Mouse (Mus musculus) stomach, embryonic 16.5 days (tissue): ENCODE results near the gene Wapl. TPM values are rescaled to one million over a fixed set of nuclear protein-coding genes. Genes with fewer than 3 reads are reported as not detected.
A peak's percentile ranks its signal among the peaks of the same experiment; 100 is the strongest.

ENCODE experiments used
- ATAC-seq: fragments of 200-750 bp; cut with Nextera tagmentation; 2 replicates; pipeline ENCODE4 v1.8.0; 2017; ENCODE audit warnings: moderate number of reproducible peaks, moderate TSS enrichment; ENCODE audit not compliant: insufficient read depth, low FRiP score
- H3K27ac ChIP-seq: fragments of 300-500 bp; sonication (generic); 2 replicates; pipeline ENCODE4 v1.5.1; 2014; ENCODE audit warnings: low read length
- H3K27me3 ChIP-seq: fragments of 300-500 bp; sonication (generic); 2 replicates; pipeline ENCODE4 v1.6.1; 2014; ENCODE audit warnings: low read length, control low read depth, mixed read lengths; ENCODE audit not compliant: control insufficient read depth, insufficient read depth
- H3K36me3 ChIP-seq: fragments of 300-500 bp; sonication (generic); 2 replicates; pipeline ENCODE4 v1.6.1; 2014; ENCODE audit warnings: low read length; ENCODE audit not compliant: control insufficient read depth, insufficient read depth
- H3K4me1 ChIP-seq: fragments of 300-500 bp; sonication (generic); 2 replicates; pipeline ENCODE4 v1.6.1; 2014; ENCODE audit warnings: low read length, control low read depth, mixed read lengths; ENCODE audit not compliant: control insufficient read depth, insufficient read depth
- H3K4me2 ChIP-seq: fragments of 300-500 bp; sonication (generic); 2 replicates; pipeline ENCODE4 v1.6.1; 2014; ENCODE audit warnings: low read depth, low read length, mixed read lengths
- H3K4me3 ChIP-seq: fragments of 300-500 bp; sonication (generic); replicated peaks from 2 replicates; pipeline ENCODE4 v1.5.1; 2014; ENCODE audit warnings: mild to moderate bottlenecking, low read length
- H3K9ac ChIP-seq: fragments of 300-500 bp; sonication (generic); 2 replicates; pipeline ENCODE4 v1.6.1; 2014; ENCODE audit warnings: low read length
- H3K9me3 ChIP-seq: fragments of 300-500 bp; sonication (generic); replicated peaks from 2 replicates; pipeline ENCODE4 v1.6.1; 2016; ENCODE audit warnings: low read length, control low read depth; ENCODE audit not compliant: control insufficient read depth
- WGBS: fragments of 180-500 bp; shearing (Covaris S2); extraction: QIAGEN DNeasy Blood & Tissue Kit; methylation state at CpG from one replicate; pipeline ENCODE4 v1.1.7; 2014; 5-methylcytosine and 5-hydroxymethylcytosine counted together
- polyA plus RNA-seq: library from polyadenylated mRNA; unstranded; fragments of >200 nt; fragmentation: Nextera tagmentation; extraction: Ambion mirVana; gene quantifications from 2 replicates; pipeline ENCODE4 v1.2.1, GENCODE M21; 2015

Wapl gene
- polyA plus RNA-seq, 1 experiment from 2014 or later, result 22.5 TPM

GRCm38 (mm10) chr14:34674932-34675331 lies 1.2 kb downstream of the Wapl start:
- Histone ChIP-seq H3K36me3 (no peaks in the 10 kb centered on the region), H3K4me2 (peak overlapping the region; percentile 85), H3K9ac (peak overlapping the region; percentile 94), H3K27ac (peak overlapping the region; percentile 86), H3K27me3 (no peaks in the 10 kb centered on the region), H3K4me3 (peak overlapping the region; percentile 85), H3K4me1 (peaks cover 8% of the 10 kb centered on the region; the same call in 1 of the 2 replicates), H3K9me3 (no peaks in the 10 kb centered on the region)
- ATAC-seq, result no peak
- WGBS, result 17% methylated on average over 9 of the region's 9 CpGs

- Histone ChIP-seq H3K4me3 (peak overlapping the region; percentile 25), H3K27me3 (no peaks in the 10 kb centered on the region), H3K4me1 (peaks cover 8% of the 10 kb centered on the region; the same call in 1 of the 2 replicates), H3K9me3 (no peaks in the 10 kb centered on the region), H3K27ac (no peak overlapping the region), H3K9ac (no peak overlapping the region), H3K36me3 (no peaks in the 10 kb centered on the region), H3K4me2 (peak overlapping the region; percentile 44)
- no peak for ATAC-seq
- WGBS, result 44% methylated on average over 5 of the region's 5 CpGs
These were observed 1.7 kb downstream of the Wapl start for GRCm38 (mm10) chr14:34675347-34675865.

- no peak overlapping the region for H3K9ac ChIP-seq
- no peak overlapping the region for H3K4me3 ChIP-seq
- 86% methylated on average over 2 of the region's 2 CpGs for WGBS
- H3K4me1 ChIP-seq, result peaks cover 3% of the 10 kb centered on the region; the same call in 1 of the 2 replicates
- no peaks in the 10 kb centered on the region for H3K9me3 ChIP-seq
- H3K36me3 ChIP-seq, result no peaks in the 10 kb centered on the region
- no peaks in the 10 kb centered on the region for H3K27me3 ChIP-seq
- H3K27ac ChIP-seq, result no peak overlapping the region
- no peak for ATAC-seq
- H3K4me2 ChIP-seq, result no peak overlapping the region
These were observed 7.1 kb downstream of the Wapl start for GRCm38 (mm10) chr14:34680815-34681214.

- H3K27me3 ChIP-seq, result no peaks in the 10 kb centered on the region
- no peak overlapping the region for H3K27ac ChIP-seq
- H3K4me2 ChIP-seq, result no peak overlapping the region
- H3K9ac ChIP-seq, result no peak overlapping the region
- H3K4me3 ChIP-seq, result no peak overlapping the region
- no peaks in the 10 kb centered on the region for H3K9me3 ChIP-seq
- ATAC-seq, result no peak
- peaks cover 3% of the 10 kb centered on the region; the same call in 1 of the 2 replicates for H3K36me3 ChIP-seq
- peaks cover 3% of the 10 kb centered on the region; the same call in 1 of the 2 replicates for H3K4me1 ChIP-seq
These were observed 11.3 kb downstream of the Wapl start for GRCm38 (mm10) chr14:34684989-34685388.

- Histone ChIP-seq H3K27ac (no peak overlapping the region), H3K9ac (no peak overlapping the region), H3K4me3 (no peak overlapping the region), H3K4me1 (no peaks in the 10 kb centered on the region), H3K9me3 (no peaks in the 10 kb centered on the region), H3K4me2 (no peak overlapping the region), H3K36me3 (peaks cover 7% of the 10 kb centered on the region; the same call in 1 of the 2 replicates), H3K27me3 (no peaks in the 10 kb centered on the region)
- 97% methylated on average over 4 of the region's 4 CpGs for WGBS
- ATAC-seq, result no peak
These were observed 20.2 kb downstream of the Wapl start for GRCm38 (mm10) chr14:34693970-34694369.

GRCm38 (mm10) chr14:34697376-34697775 lies 23.6 kb downstream of the Wapl start:
- Histone ChIP-seq H3K4me2 (no peak overlapping the region), H3K4me1 (no peaks in the 10 kb centered on the region), H3K27me3 (no peaks in the 10 kb centered on the region), H3K9ac (no peak overlapping the region), H3K4me3 (no peak overlapping the region), H3K36me3 (no peaks in the 10 kb centered on the region; the same call in 1 of the 2 replicates), H3K9me3 (no peaks in the 10 kb centered on the region), H3K27ac (no peak overlapping the region)
- ATAC-seq, result no peak
- 85% methylated on average over 1 of the region's 1 CpGs for WGBS

DNA sequence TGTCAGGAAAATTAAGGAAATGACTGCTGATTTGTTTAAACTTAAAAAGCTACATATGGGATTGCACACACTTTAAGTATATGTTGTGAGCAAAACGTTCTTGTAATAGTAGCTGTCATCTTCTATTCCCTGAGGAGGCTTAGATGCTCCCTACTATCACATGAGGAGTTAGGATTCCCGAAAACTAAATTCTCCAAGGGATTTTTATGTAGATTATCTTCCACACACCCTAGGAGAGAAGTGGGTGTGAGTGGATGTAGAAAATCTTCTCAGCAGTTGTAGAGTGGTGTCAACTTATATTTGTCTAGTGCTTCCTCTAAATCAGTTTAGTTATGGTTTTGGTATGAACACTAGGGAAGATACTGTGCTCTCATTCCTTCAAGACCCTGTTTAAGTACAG lies 36.5 kb downstream of the Wapl start:
- Histone ChIP-seq H3K27me3 (no peaks in the 10 kb centered on the region), H3K9me3 (no peaks in the 10 kb centered on the region), H3K27ac (no peak overlapping the region), H3K4me2 (no peak overlapping the region), H3K4me1 (no peaks in the 10 kb centered on the region), H3K4me3 (no peak overlapping the region), H3K36me3 (peaks cover 4% of the 10 kb centered on the region; the same call in 1 of the 2 replicates), H3K9ac (no peak overlapping the region)
- WGBS, result 85% methylated on average over 2 of the region's 2 CpGs
- no peak for ATAC-seq

- no peak for ATAC-seq
- Histone ChIP-seq H3K9ac (no peak overlapping the region), H3K4me3 (no peak overlapping the region), H3K4me2 (no peak overlapping the region), H3K36me3 (peaks cover 4% of the 10 kb centered on the region; the same call in 1 of the 2 replicates), H3K27ac (no peak overlapping the region), H3K27me3 (no peaks in the 10 kb centered on the region), H3K4me1 (no peaks in the 10 kb centered on the region), H3K9me3 (no peaks in the 10 kb centered on the region)
- WGBS, result 92% methylated on average over 3 of the region's 3 CpGs
These were observed 38.3 kb downstream of the Wapl start for GRCm38 (mm10) chr14:34712027-34712426.

DNA sequence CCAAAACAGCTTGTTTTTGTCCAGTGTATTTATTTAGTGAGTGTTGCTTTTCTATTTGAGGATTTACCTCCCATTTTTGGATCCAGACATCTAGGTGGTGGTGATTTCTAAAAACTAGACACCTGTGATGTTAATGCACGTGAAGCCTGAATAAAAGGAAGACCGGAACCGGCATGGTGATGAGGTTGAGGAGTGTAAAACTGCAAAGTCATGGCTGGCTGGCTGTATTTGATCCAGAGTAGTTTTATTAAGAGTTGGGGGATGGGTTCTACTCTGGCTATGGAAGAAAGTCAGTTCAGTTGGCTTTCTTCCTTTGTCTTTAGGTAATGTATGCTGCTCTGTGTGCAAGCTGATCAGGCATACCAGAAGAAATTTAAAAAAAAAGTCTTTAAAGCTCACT lies 39.1 kb downstream of the Wapl start:
- 86% methylated on average over 3 of the region's 3 CpGs for WGBS
- no peak for ATAC-seq
- H3K4me3 ChIP-seq, result no peak overlapping the region
- H3K27me3 ChIP-seq, result no peaks in the 10 kb centered on the region
- no peak overlapping the region for H3K9ac ChIP-seq
- H3K9me3 ChIP-seq, result no peaks in the 10 kb centered on the region
- peaks cover 4% of the 10 kb centered on the region; the same call in 1 of the 2 replicates for H3K36me3 ChIP-seq
- no peak overlapping the region for H3K27ac ChIP-seq
- no peaks in the 10 kb centered on the region for H3K4me1 ChIP-seq
- no peak overlapping the region for H3K4me2 ChIP-seq
